Comparison of ENCODE assay signal across 15 mouse cellular contexts in the genomic region with DNA sequence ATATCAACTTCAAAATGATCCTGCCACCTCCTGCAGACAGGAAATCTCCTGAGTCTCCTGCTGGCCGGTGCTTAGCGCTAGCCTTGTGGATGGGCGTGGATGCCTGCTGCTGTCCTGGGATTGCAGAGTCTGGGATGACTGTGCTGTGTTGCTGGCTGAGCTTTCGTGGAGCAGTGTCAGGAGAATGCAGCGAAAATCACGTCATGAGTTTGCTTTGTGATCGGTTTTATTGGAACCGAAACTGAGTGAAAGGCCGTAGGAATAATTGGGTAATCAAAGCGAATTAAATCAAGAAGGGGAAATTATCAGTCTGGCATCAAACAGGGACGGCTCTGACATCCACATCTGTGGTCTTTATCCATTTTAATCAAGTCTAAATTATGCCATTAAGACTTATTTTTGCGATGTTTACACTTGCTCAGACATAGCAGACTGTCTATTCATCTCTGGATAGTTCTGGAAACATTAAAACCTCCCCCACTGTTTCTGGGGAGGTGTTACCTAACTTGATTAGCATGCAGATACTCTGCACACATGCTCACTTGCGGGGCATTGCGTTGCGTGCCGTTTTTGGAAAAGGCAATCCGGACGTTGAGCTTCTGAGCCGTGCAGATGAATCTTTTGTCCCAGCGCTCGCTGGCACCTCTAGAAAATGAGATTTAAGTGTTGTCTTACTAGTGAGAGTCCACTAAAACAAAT.
DNase-seq lines count a peak whose midpoint lies in the region; ATAC-seq and TF ChIP-seq lines count a peak whose summit lies in the region.
"Had no signal": no experiment of that assay in that cellular context is flagged by ENCODE, and none has a peak within 500 bp of the region (broad histone marks: within the 10 kb centered on the region; RNA-seq: fewer than 3 reads in every experiment).

No protein-coding gene starts in this region.

- H3K9ac ChIP-seq in liver, adult 2 months (ENCODE audit: low read depth, low read length): no peak overlapping the region
- H3K9ac ChIP-seq in forebrain, embryonic 15.5 days (replicated peaks): 0 out of 2 replicates have a peak overlapping the region, but pooled peaks have one; percentile 22
- H3K9ac ChIP-seq in neural tube, embryonic 14.5 days (replicated peaks; ENCODE audit: low read depth, low read length): no peak overlapping the region
- H3K9ac ChIP-seq: heart, embryonic 12.5 days; liver, postnatal 0 days had no signal

- no peaks in the 10 kb centered on the region for H3K36me3 ChIP-seq in liver, adult 2 months (ENCODE audit: control insufficient read depth, insufficient read depth, low read length)
- no peaks in the 10 kb centered on the region for H3K36me3 ChIP-seq in forebrain, embryonic 15.5 days
- no peaks in the 10 kb centered on the region for H3K36me3 ChIP-seq in neural tube, embryonic 14.5 days (ENCODE audit: control insufficient read depth, insufficient read depth, low read length)
- H3K36me3 ChIP-seq: heart, embryonic 12.5 days; limb, embryonic 10.5 days had no signal

- H3K27ac ChIP-seq in liver, adult 2 months (replicated peaks; ENCODE audit: insufficient read depth, low read depth, low read length): no peak overlapping the region
- peak overlapping the region; percentile 57 for H3K27ac ChIP-seq in forebrain, embryonic 15.5 days (replicated peaks)
- H3K27ac ChIP-seq in neural tube, embryonic 14.5 days (ENCODE audit: low read depth, low read length): peak overlapping the region; percentile 73
- H3K27ac ChIP-seq: limb, embryonic 10.5 days had no signal

- ATAC-seq in forebrain, embryonic 15.5 days (replicated peaks): peak; percentile 80
- peak; percentile 41 for ATAC-seq in neural tube, embryonic 14.5 days (ENCODE audit: low read depth)
- ATAC-seq: intestine, embryonic 16.5 days; liver, postnatal 0 days had no signal

- H3K4me1 ChIP-seq in liver, adult 2 months (ENCODE audit: control insufficient read depth, insufficient read depth, low read length): no peaks in the 10 kb centered on the region
- peaks cover 18% of the 10 kb centered on the region for H3K4me1 ChIP-seq in forebrain, embryonic 15.5 days
- peaks cover 24% of the 10 kb centered on the region for H3K4me1 ChIP-seq in neural tube, embryonic 14.5 days (ENCODE audit: control insufficient read depth, insufficient read depth, low read length)

- WGBS in liver, adult 2 months: 66% methylated on average over 21 of the region's 21 CpGs
- WGBS in forebrain, embryonic 15.5 days: 21% methylated on average over 21 of the region's 21 CpGs
- 25% methylated on average over 21 of the region's 21 CpGs for WGBS in neural tube, embryonic 14.5 days

- H3K4me3 ChIP-seq in liver, adult 2 months (ENCODE audit: insufficient read depth, low read depth, low read length): no peak overlapping the region
- H3K4me3 ChIP-seq in forebrain, embryonic 15.5 days: peak overlapping the region; percentile 17
- H3K4me3 ChIP-seq in neural tube, embryonic 14.5 days (ENCODE audit: low read depth, low read length): no peak overlapping the region
- H3K4me3 ChIP-seq: heart, embryonic 12.5 days; limb, embryonic 10.5 days; megakaryocyte, embryonic 14.5 days had no signal

- no peaks in the 10 kb centered on the region for H3K9me3 ChIP-seq in forebrain, embryonic 15.5 days
- H3K9me3 ChIP-seq in neural tube, embryonic 14.5 days (ENCODE audit: control insufficient read depth, low read length): no peaks in the 10 kb centered on the region
- H3K9me3 ChIP-seq: heart, embryonic 12.5 days; limb, embryonic 10.5 days; megakaryocyte, embryonic 14.5 days had no signal

- H3K27me3 ChIP-seq in liver, adult 2 months (ENCODE audit: control insufficient read depth, insufficient read depth, low read length): no peaks in the 10 kb centered on the region
- H3K27me3 ChIP-seq in forebrain, embryonic 15.5 days: no peaks in the 10 kb centered on the region
- no peaks in the 10 kb centered on the region for H3K27me3 ChIP-seq in neural tube, embryonic 14.5 days (ENCODE audit: control insufficient read depth, insufficient read depth, low read length)
- H3K27me3 ChIP-seq: heart, embryonic 12.5 days had no signal

- DNase-seq in gastrocnemius, adult 18-20 months (ENCODE audit: low spot score): peak; percentile 9
- no peak for DNase-seq in gastrocnemius, adult 8-10 months (ENCODE audit: low spot score in 2 of 2)
- peak; percentile 93 for DNase-seq in liver, adult 2 months (ENCODE audit: extremely low read depth, low read depth, low spot score)
- DNase-seq in liver: no peak
- DNase-seq in yolk sac, embryonic 10.5 days (ENCODE audit: low spot score): no peak
- DNase-seq: gastrocnemius, postnatal 10 days; kidney, postnatal 14 days; liver, postnatal 0 days; thymus, adult 2 months had no signal

- TF ChIP-seq POLR2A in liver, adult 2 months (IDR thresholded peaks at IDR 0.05; ENCODE audit: extremely low read depth, insufficient read depth, low read length): no peak

- no peaks in the 10 kb centered on the region for H3K79me2 ChIP-seq in liver, adult 2 months (ENCODE audit: control insufficient read depth, insufficient read depth, low read length)

- H3K4me2 ChIP-seq in forebrain, embryonic 15.5 days (replicated peaks): peak overlapping the region; percentile 34
- peak overlapping the region; percentile 30 for H3K4me2 ChIP-seq in neural tube, embryonic 14.5 days (ENCODE audit: low read depth, low read length)
- H3K4me2 ChIP-seq: heart, embryonic 12.5 days had no signal

- TF ChIP-seq CTCF in liver, adult 2 months (IDR thresholded peaks at IDR 0.05; ENCODE audit: low read depth, low read length): no peak

Comparison
In these comparisons a context has a peak if more than half of its experiments do, and no peak if none do; other contexts are left out.
1. DNase-seq: peak in gastrocnemius, adult 18-20 months (single experiment) and liver, adult 2 months (single experiment); none in gastrocnemius, adult 8-10 months (0 of 2), liver (single experiment) and yolk sac, embryonic 10.5 days (single experiment).